Mouse (Mus musculus) mouse trophoblast stem cell (cell line): ENCODE results near the gene Mrvi1.

Experiments
- in situ Hi-C, 2 experiments: fragments of 300-500 bp; cut with MseI, MboI; formaldehyde crosslinking; loops; 2 replicates in 1 of 2; 3 replicates in 1 of 2; pipeline ENCODE4 v1.15.1; 2025

Mrvi1 gene

GRCm38 (mm10) chr7:110982764-110983163 lies 503 bp upstream of the Mrvi1 start:
- in situ Hi-C loops, result loop anchor here (5.0 kb wide), 1 partner anchor 35 kb away; no protein-coding TSS in a partner anchor

GRCm38 (mm10) chr7:110981036-110981435 lies 1.2 kb downstream of the Mrvi1 start:
- in situ Hi-C loops, result loop anchor here (5.0 kb wide), 1 partner anchor 36 kb away; no protein-coding TSS in a partner anchor

- in situ Hi-C loops, result no loop called here
Observed at GRCm38 (mm10) chr7:110977699-110978392, 4.4 kb downstream of the Mrvi1 start.

GRCm38 (mm10) chr7:110973450-110973849 lies 8.8 kb downstream of the Mrvi1 start:
- in situ Hi-C loops, result no loop called here

GRCm38 (mm10) chr7:110972796-110973195 lies 9.5 kb downstream of the Mrvi1 start:
- in situ Hi-C loops, result no loop called here

- in situ Hi-C loops, result no loop called here
Observed at GRCm38 (mm10) chr7:110967373-110967772, 14.9 kb downstream of the Mrvi1 start.

- in situ Hi-C loops, result no loop called here
Observed at GRCm38 (mm10) chr7:110966853-110967252, 15.4 kb downstream of the Mrvi1 start.

- in situ Hi-C loops, result no loop called here
Observed at GRCm38 (mm10) chr7:110965387-110965786, 16.9 kb downstream of the Mrvi1 start.

GRCm38 (mm10) chr7:110963655-110963997 lies 18.6 kb downstream of the Mrvi1 start:
- in situ Hi-C loops, result no loop called here

GRCm38 (mm10) chr7:110962943-110963654 lies 19.2 kb downstream of the Mrvi1 start:
- in situ Hi-C loops, result no loop called here

GRCm38 (mm10) chr7:110962497-110962896 lies 19.8 kb downstream of the Mrvi1 start:
- in situ Hi-C loops, result no loop called here

GRCm38 (mm10) chr7:110956422-110957170 lies 25.7 kb downstream of the Mrvi1 start:
- in situ Hi-C loops, result no loop called here

GRCm38 (mm10) chr7:110955576-110955975 lies 26.7 kb downstream of the Mrvi1 start:
- in situ Hi-C loops, result no loop called here

- in situ Hi-C loops, result no loop called here
Observed at GRCm38 (mm10) chr7:110954072-110954858, 28.0 kb downstream of the Mrvi1 start.

- in situ Hi-C loops, result no loop called here
Observed at GRCm38 (mm10) chr7:110953210-110953609, 29.1 kb downstream of the Mrvi1 start.

- in situ Hi-C loops, result no loop called here
Observed at GRCm38 (mm10) chr7:110950621-110950925, 31.7 kb downstream of the Mrvi1 start.

- in situ Hi-C loops, result no loop called here
Observed at GRCm38 (mm10) chr7:110949785-110950620, 32.3 kb downstream of the Mrvi1 start.

- in situ Hi-C loops, result no loop called here
Observed at GRCm38 (mm10) chr7:110948579-110948978, 33.7 kb downstream of the Mrvi1 start.

GRCm38 (mm10) chr7:110947616-110948015 lies 34.6 kb downstream of the Mrvi1 start:
- in situ Hi-C loops, result no loop called here

GRCm38 (mm10) chr7:110946731-110947130 lies 35.5 kb downstream of the Mrvi1 start:
- in situ Hi-C loops, result no loop called here

- in situ Hi-C loops, result no loop called here
Observed at GRCm38 (mm10) chr7:110944321-110944720, 37.9 kb downstream of the Mrvi1 start.
